ENCODE assay signal across 10 mouse cellular contexts in genomic region chr2:167059960-167060359, GRCm38 (mm10). TPM values are rescaled to one million over a fixed set of nuclear protein-coding genes. Genes with fewer than 3 reads are reported as not detected.
DNase-seq lines count a peak whose midpoint lies in the region; ATAC-seq and TF ChIP-seq lines count a peak whose summit lies in the region.
"Had no signal": no experiment of that assay in that cellular context is flagged by ENCODE, and none has a peak within 500 bp of the region (broad histone marks: within the 10 kb centered on the region; RNA-seq: fewer than 3 reads in every experiment).

No protein-coding gene starts in this region.

- ATAC-seq in megakaryocyte, adult 5-6 weeks (ENCODE audit: poor library complexity, severe bottlenecking): no peak
- ATAC-seq in kidney, embryonic 16.5 days (ENCODE audit: low FRiP score, low TSS enrichment): no peak
- ATAC-seq: activated CD4-positive, CD25-positive, alpha-beta regulatory T cell, adult 4 months had no signal

- no peaks in the 10 kb centered on the region for H3K9me3 ChIP-seq in megakaryocyte, embryonic 14.5 days
- no peaks in the 10 kb centered on the region for H3K9me3 ChIP-seq in kidney, embryonic 16.5 days (ENCODE audit: low read length)
- H3K9me3 ChIP-seq: hindbrain, embryonic 15.5 days had no signal

- peaks cover 57% of the 10 kb centered on the region for H3K36me3 ChIP-seq in megakaryocyte, embryonic 14.5 days (replicated peaks; ENCODE audit: low read length)
- peaks cover 38% of the 10 kb centered on the region for H3K36me3 ChIP-seq in kidney, embryonic 16.5 days (ENCODE audit: insufficient read depth, low read length)
- H3K36me3 ChIP-seq in small intestine, adult 2 months (ENCODE audit: control insufficient read depth, insufficient read depth, low read length): peaks cover 38% of the 10 kb centered on the region

- peak overlapping the region; percentile 50 for H3K4me2 ChIP-seq in kidney, embryonic 16.5 days (replicated peaks; ENCODE audit: low read depth, low read length)

- no peak for TF ChIP-seq POLR2A in small intestine, adult 2 months (IDR thresholded peaks at IDR 0.05; ENCODE audit: low read depth, low read length)

- peaks cover 71% of the 10 kb centered on the region for H3K4me1 ChIP-seq in megakaryocyte, embryonic 14.5 days
- peaks cover 44% of the 10 kb centered on the region for H3K4me1 ChIP-seq in kidney, embryonic 16.5 days (ENCODE audit: insufficient read depth, low read length)
- H3K4me1 ChIP-seq in small intestine, adult 2 months (ENCODE audit: control insufficient read depth, insufficient read depth, insufficient read length, low read length): peaks cover 18% of the 10 kb centered on the region

- peak overlapping the region; percentile 5 for H3K4me3 ChIP-seq in megakaryocyte, embryonic 14.5 days (replicated peaks)
- H3K4me3 ChIP-seq in kidney, embryonic 16.5 days (ENCODE audit: low read length): peak overlapping the region; percentile 25; the same call in 1 of the 2 replicates
- peak overlapping the region; percentile 67 for H3K4me3 ChIP-seq in small intestine, adult 2 months (ENCODE audit: low read depth, low read length)

- no peaks in the 10 kb centered on the region for H3K27me3 ChIP-seq in megakaryocyte, embryonic 14.5 days (replicated peaks)
- H3K27me3 ChIP-seq in kidney, embryonic 16.5 days (ENCODE audit: insufficient read depth, low read length): no peaks in the 10 kb centered on the region
- H3K27me3 ChIP-seq in small intestine, adult 2 months (ENCODE audit: control insufficient read depth, insufficient read depth, low read length): no peaks in the 10 kb centered on the region
- H3K27me3 ChIP-seq: hindbrain, embryonic 15.5 days had no signal

- peak; percentile 10 for DNase-seq in cerebellum, adult 11-12 months
- no peak for DNase-seq in cerebellum, adult 8-10 months
- DNase-seq in adrenal gland, postnatal 10 days: no peak
- no peak for DNase-seq in gastrocnemius, postnatal 10 days

- H3K27ac ChIP-seq in kidney, embryonic 16.5 days (ENCODE audit: low read length): peak overlapping the region; percentile 92
- peak overlapping the region; percentile 89 for H3K27ac ChIP-seq in small intestine, adult 2 months (ENCODE audit: insufficient read depth, low read depth, low read length)
- H3K27ac ChIP-seq: hindbrain, embryonic 15.5 days had no signal

- no peak for TF ChIP-seq CTCF in small intestine, adult 2 months (IDR thresholded peaks at IDR 0.05; ENCODE audit: extremely low read depth, insufficient read length, insufficient replicate concordance, low read depth, low read length)

- H3K9ac ChIP-seq in kidney, embryonic 16.5 days (replicated peaks; ENCODE audit: low read length): peak overlapping the region; percentile 60

- 50% methylated on average over 12 of the region's 12 CpGs for WGBS in kidney, embryonic 16.5 days
- WGBS in small intestine, adult 2 months: 26% methylated on average over 12 of the region's 12 CpGs

RNA-seq across cellular contexts. Expression of gene Znfx1, which starts 2.9 kb away (rescaled TPM):
- polyA plus RNA-seq in megakaryocyte, embryonic 14.5 days (2012; ENCODE audit: insufficient read depth, low replicate concordance): 3.0 and 8.9 TPM in 2 replicates
- 28.2 and 29.2 TPM in 2 replicates for total RNA-seq in megakaryocyte, adult 5-6 weeks (2015)
- total RNA-seq in megakaryocyte, adult 5-6 weeks (2017): 58.4 and 78.1 TPM in 2 replicates
- polyA plus RNA-seq in kidney, embryonic 16.5 days (2015; fragmentation: Nextera tagmentation; extraction: Ambion mirVana): 11.8 TPM in 2 replicates
- polyA plus RNA-seq in small intestine, adult 2 months (2012; rRNA removed): 21.0 and 56.0 TPM in 2 replicates
- 10 to 100 TPM; 31.2 to 36.5 TPM for total RNA-seq in adrenal gland, postnatal 10 days (2021)
- total RNA-seq in gastrocnemius, postnatal 10 days (2021): 10 to 100 TPM; 13.5 to 16.2 TPM

RNA-seq across cellular contexts. Expression of gene Ddx27, which starts 45.0 kb away (rescaled TPM):
- polyA plus RNA-seq in megakaryocyte, embryonic 14.5 days (2012; ENCODE audit: insufficient read depth, low replicate concordance): 26.6 and 26.8 TPM in 2 replicates
- total RNA-seq in megakaryocyte, adult 5-6 weeks (2015): 14.5 and 15.3 TPM in 2 replicates
- total RNA-seq in megakaryocyte, adult 5-6 weeks (2017): 48.1 and 50.4 TPM in 2 replicates
- polyA plus RNA-seq in kidney, embryonic 16.5 days (2015; fragmentation: Nextera tagmentation; extraction: Ambion mirVana): 57.6 and 59.2 TPM in 2 replicates
- 6.4 and 14.7 TPM in 2 replicates for polyA plus RNA-seq in small intestine, adult 2 months (2012; rRNA removed)
- 10 to 100 TPM; 32.1 to 34.6 TPM for total RNA-seq in adrenal gland, postnatal 10 days (2021)
- 10 to 100 TPM; 11.9 to 16.9 TPM for total RNA-seq in gastrocnemius, postnatal 10 days (2021)

Comparison
In these comparisons a context has a peak if more than half of its experiments do, and no peak if none do; other contexts are left out.
1. H3K4me3 ChIP-seq: peak in every context shown above with its lines; median percentile 67 in small intestine, adult 2 months; 25 in kidney, embryonic 16.5 days; 5 in megakaryocyte, embryonic 14.5 days.